Mouse (Mus musculus): Measurements from ENCODE around the gene BC034090.
"Not testable (repeated sequence)": the region's sequence is repeated elsewhere in the genome, so short reads cannot be mapped to it uniquely, and the experiment has no call there.

The BC034090 gene

GRCm38 (mm10) chr1:155243797-155244770 lies at the start of gene BC034090:
Gene BC034090, minus strand, starts transcription at chr1:155244444.
- peak; percentile 20 to 54 for DNase-seq (ENCODE audit: low spot score in 2 of 2)

GRCm38 (mm10) chr1:155293446-155293845 lies 49.2 kb upstream of the BC034090 start:
- DNase-seq (ENCODE audit: low spot score in 2 of 2): peak in 1 of 2 experiments; percentile 29

GRCm38 (mm10) chr1:155289411-155289810 lies 45.2 kb upstream of the BC034090 start:
- DNase-seq (ENCODE audit: low spot score in 2 of 2): no peak

GRCm38 (mm10) chr1:155288033-155288432 lies 43.8 kb upstream of the BC034090 start:
- DNase-seq (ENCODE audit: low spot score in 2 of 2): no peak

GRCm38 (mm10) chr1:155283808-155284207 lies 39.6 kb upstream of the BC034090 start:
- DNase-seq (ENCODE audit: low spot score in 2 of 2): no peak

- peak; percentile 33 to 74 for DNase-seq (ENCODE audit: low spot score in 2 of 2)
Observed at GRCm38 (mm10) chr1:155281003-155281793, 37.0 kb upstream of the BC034090 start.

- no peak for DNase-seq (ENCODE audit: low spot score in 2 of 2)
Observed at GRCm38 (mm10) chr1:155280306-155280705, 36.1 kb upstream of the BC034090 start.

- no peak for DNase-seq (ENCODE audit: low spot score in 2 of 2)
Observed at GRCm38 (mm10) chr1:155276381-155277033, 32.3 kb upstream of the BC034090 start.

- DNase-seq (ENCODE audit: low spot score in 2 of 2): no peak
Observed at GRCm38 (mm10) chr1:155275793-155276192, 31.5 kb upstream of the BC034090 start.

GRCm38 (mm10) chr1:155274976-155275375 lies 30.7 kb upstream of the BC034090 start:
- no peak for DNase-seq (ENCODE audit: low spot score in 2 of 2)

- DNase-seq (ENCODE audit: low spot score in 2 of 2): no peak
Observed at GRCm38 (mm10) chr1:155272953-155273352, 28.7 kb upstream of the BC034090 start.

GRCm38 (mm10) chr1:155262496-155262895 lies 18.3 kb upstream of the BC034090 start:
- not testable (repeated sequence) for DNase-seq (ENCODE audit: low spot score in 2 of 2)

- no peak for DNase-seq (ENCODE audit: low spot score in 2 of 2)
Observed at GRCm38 (mm10) chr1:155254309-155254708, 10.1 kb upstream of the BC034090 start.

GRCm38 (mm10) chr1:155253126-155253525 lies 8.9 kb upstream of the BC034090 start:
- no peak for DNase-seq (ENCODE audit: low spot score in 2 of 2)

- DNase-seq (ENCODE audit: low spot score in 2 of 2): no peak
Observed at GRCm38 (mm10) chr1:155252631-155253121, 8.4 kb upstream of the BC034090 start.

GRCm38 (mm10) chr1:155251596-155251995 lies 7.4 kb upstream of the BC034090 start:
- DNase-seq (ENCODE audit: low spot score in 2 of 2): no peak

GRCm38 (mm10) chr1:155250531-155251135 lies 6.4 kb upstream of the BC034090 start:
- DNase-seq (ENCODE audit: low spot score in 2 of 2): no peak

GRCm38 (mm10) chr1:155249896-155250295 lies 5.7 kb upstream of the BC034090 start:
- DNase-seq (ENCODE audit: low spot score in 2 of 2): no peak

- DNase-seq (ENCODE audit: low spot score in 2 of 2): no peak
Observed at GRCm38 (mm10) chr1:155248041-155248440, 3.8 kb upstream of the BC034090 start.

GRCm38 (mm10) chr1:155247441-155247840 lies 3.2 kb upstream of the BC034090 start:
- no peak for DNase-seq (ENCODE audit: low spot score in 2 of 2)

GRCm38 (mm10) chr1:155245516-155245915 lies 1.3 kb upstream of the BC034090 start:
- peak in 1 of 2 experiments; percentile 13 for DNase-seq (ENCODE audit: low spot score in 2 of 2)
